Mouse (Mus musculus): ENCODE results near the gene Tm4sf19. TPM values are rescaled to one million over a fixed set of nuclear protein-coding genes. Genes with fewer than 3 reads are reported as not detected.

Gene Tm4sf19
- total and polyA plus RNA-seq, 3 experiments = 0.60 TPM; not detected in 2

DNA sequence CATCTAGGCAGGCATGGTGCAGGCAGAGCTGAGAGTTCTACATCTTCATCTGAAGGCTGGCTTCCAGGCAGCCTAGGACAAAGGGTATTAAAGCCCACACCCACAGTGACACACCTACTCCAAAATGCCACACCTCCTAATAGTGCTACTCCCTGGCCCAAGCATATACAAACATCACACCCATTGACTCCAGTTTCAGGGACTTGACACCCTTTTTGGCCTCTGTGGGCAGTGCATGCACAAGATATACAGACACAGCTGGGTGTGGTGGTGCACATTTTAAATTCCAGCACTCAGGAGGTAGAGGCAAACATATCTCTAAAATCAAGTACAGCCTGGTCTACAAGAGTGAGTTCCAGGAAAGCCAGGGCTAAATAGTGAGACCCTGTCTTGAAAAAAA is 55.8 kb downstream of the Tm4sf19 start:
- H3K27me3 ChIP-seq (ENCODE audit: insufficient read depth, low read length) = no peaks in the 10 kb centered on the region
- TF ChIP-seq POLR2AphosphoS5 (IDR thresholded peaks at IDR 0.05; ENCODE audit: insufficient replicate concordance, low read depth, low read length) = no peak
- no peak for TF ChIP-seq GATA2 (IDR thresholded peaks at IDR 0.05; ENCODE audit: borderline replicate concordance, low read depth, low read length)
- no peak for TF ChIP-seq GATA1 (IDR thresholded peaks at IDR 0.05; ENCODE audit: borderline replicate concordance, low read length)
- TF ChIP-seq TAL1 (conservative IDR thresholded peaks at IDR 0.05; ENCODE audit: low read depth, low read length) = no peak
- TF ChIP-seq CTCF (IDR thresholded peaks at IDR 0.05; ENCODE audit: low read depth, low read length) = no peak
- ATAC-seq (ENCODE audit: extremely low read depth, insufficient number of reproducible peaks, low FRiP score, poor library complexity, severe bottlenecking) (no peak), DNase-seq (ENCODE audit: low spot score) (no peak)
- peaks cover 43% of the 10 kb centered on the region for H3K4me1 ChIP-seq (ENCODE audit: insufficient read depth, low read depth, low read length)
- no peak overlapping the region for H3K4me3 ChIP-seq (ENCODE audit: low read depth, low read length)
- H3K36me3 ChIP-seq (replicated peaks) = peaks cover 85% of the 10 kb centered on the region
- no peaks in the 10 kb centered on the region for H3K9me3 ChIP-seq (replicated peaks)

DNA sequence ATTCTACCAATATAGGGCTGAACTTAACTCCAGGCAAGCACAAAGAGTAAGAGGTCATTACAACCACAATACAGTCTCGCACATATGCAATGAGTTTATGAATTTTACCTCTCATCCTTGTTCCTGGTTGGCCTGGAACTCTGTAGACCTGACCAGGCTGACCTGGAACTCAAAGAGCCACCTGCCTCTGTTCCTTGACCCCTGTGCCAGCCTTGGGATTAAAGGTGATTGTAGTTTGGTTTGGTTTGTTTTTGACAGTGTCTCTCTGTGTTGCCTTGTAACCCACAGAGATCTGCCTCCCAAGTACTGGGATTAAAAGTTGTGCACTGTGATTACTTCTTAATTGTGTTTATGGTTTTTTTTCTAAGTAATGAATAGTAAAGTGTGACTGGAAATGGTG is 56.5 kb downstream of the Tm4sf19 start:
- no peak for ATAC-seq (ENCODE audit: extremely low read depth, insufficient number of reproducible peaks, low FRiP score, poor library complexity, severe bottlenecking)
- Histone ChIP-seq H3K36me3 (replicated peaks) (peaks cover 83% of the 10 kb centered on the region), H3K4me1 (ENCODE audit: insufficient read depth, low read depth, low read length) (peaks cover 36% of the 10 kb centered on the region), H3K4me3 (ENCODE audit: low read depth, low read length) (no peak overlapping the region), H3K27me3 (ENCODE audit: insufficient read depth, low read length) (no peaks in the 10 kb centered on the region), H3K9me3 (replicated peaks) (no peaks in the 10 kb centered on the region)
- no peak for DNase-seq (ENCODE audit: low spot score)
- no peak for TF ChIP-seq GATA1 (IDR thresholded peaks at IDR 0.05; ENCODE audit: borderline replicate concordance, low read length)
- no peak for TF ChIP-seq CTCF (IDR thresholded peaks at IDR 0.05; ENCODE audit: low read depth, low read length)
- TF ChIP-seq POLR2AphosphoS5 (IDR thresholded peaks at IDR 0.05; ENCODE audit: insufficient replicate concordance, low read depth, low read length) = no peak
- no peak for TF ChIP-seq GATA2 (IDR thresholded peaks at IDR 0.05; ENCODE audit: borderline replicate concordance, low read depth, low read length)
- no peak for TF ChIP-seq TAL1 (conservative IDR thresholded peaks at IDR 0.05; ENCODE audit: low read depth, low read length)

Other genes starting within 250 kb of the Tm4sf19 start
- gene Nrros, start 234.9 kb upstream of the Tm4sf19 start, total RNA-seq (2014; fragmentation: Nextera tagmentation) = 88.7 and 94.5 TPM in 2 replicates
- gene Nrros, start 234.9 kb upstream of the Tm4sf19 start, total RNA-seq (2017) = 101 and 123 TPM in 2 replicates
- 104 and 127 TPM in 2 replicates for gene Nrros, start 234.9 kb upstream of the Tm4sf19 start, polyA plus RNA-seq (2012)
- gene Bex6, start 220.7 kb upstream of the Tm4sf19 start, total RNA-seq (2014; fragmentation: Nextera tagmentation) = not detected in 2 replicates
- gene Bex6, start 220.7 kb upstream of the Tm4sf19 start, total RNA-seq (2017) = not detected in 2 replicates
- not detected in 2 replicates for gene Bex6, start 220.7 kb upstream of the Tm4sf19 start, polyA plus RNA-seq (2012)
- 15.7 and 18.8 TPM in 2 replicates for gene Fbxo45, start 153.3 kb upstream of the Tm4sf19 start, total RNA-seq (2014; fragmentation: Nextera tagmentation)
- 25.6 and 29.8 TPM in 2 replicates for gene Fbxo45, start 153.3 kb upstream of the Tm4sf19 start, total RNA-seq (2017)
- gene Fbxo45, start 153.3 kb upstream of the Tm4sf19 start, polyA plus RNA-seq (2012) = 5.9 and 6.1 TPM in 2 replicates
- 9.9 and 15.4 TPM in 2 replicates for gene Wdr53, start 153.3 kb upstream of the Tm4sf19 start, total RNA-seq (2014; fragmentation: Nextera tagmentation)
- gene Wdr53, start 153.3 kb upstream of the Tm4sf19 start, total RNA-seq (2017) = 24.9 and 26.3 TPM in 2 replicates
- 13.5 and 14.2 TPM in 2 replicates for gene Wdr53, start 153.3 kb upstream of the Tm4sf19 start, polyA plus RNA-seq (2012)
- not detected in 2 replicates for gene Smco1, start 129.0 kb upstream of the Tm4sf19 start, total RNA-seq (2014; fragmentation: Nextera tagmentation)
- gene Smco1, start 129.0 kb upstream of the Tm4sf19 start, total RNA-seq (2017) = 0.23 TPM in 1 of 2 replicates, not detected in the other
- gene Smco1, start 129.0 kb upstream of the Tm4sf19 start, polyA plus RNA-seq (2012) = not detected in 2 replicates
- gene Rnf168, start 123.0 kb upstream of the Tm4sf19 start, total RNA-seq (2014; fragmentation: Nextera tagmentation) = 18.8 and 27.8 TPM in 2 replicates
- gene Rnf168, start 123.0 kb upstream of the Tm4sf19 start, total RNA-seq (2017) = 48.3 and 55.3 TPM in 2 replicates
- 10.5 and 11.6 TPM in 2 replicates for gene Rnf168, start 123.0 kb upstream of the Tm4sf19 start, polyA plus RNA-seq (2012)
- gene Ubxn7, start 68.2 kb upstream of the Tm4sf19 start, total RNA-seq (2014; fragmentation: Nextera tagmentation) = 86.3 and 126 TPM in 2 replicates
- gene Ubxn7, start 68.2 kb upstream of the Tm4sf19 start, total RNA-seq (2017) = 27.3 and 32.6 TPM in 2 replicates
- gene Ubxn7, start 68.2 kb upstream of the Tm4sf19 start, polyA plus RNA-seq (2012) = 3.9 and 5.0 TPM in 2 replicates
- 9.7 and 10.8 TPM in 2 replicates for gene Tctex1d2, start 19.2 kb downstream of the Tm4sf19 start, total RNA-seq (2014; fragmentation: Nextera tagmentation)
- 33.9 and 35.2 TPM in 2 replicates for gene Tctex1d2, start 19.2 kb downstream of the Tm4sf19 start, total RNA-seq (2017)
- 0.21 and 0.39 TPM in 2 replicates for gene Tctex1d2, start 19.2 kb downstream of the Tm4sf19 start, polyA plus RNA-seq (2012)
- gene Pcyt1a, start 30.4 kb downstream of the Tm4sf19 start, total RNA-seq (2014; fragmentation: Nextera tagmentation) = 62.7 and 101 TPM in 2 replicates
- 101 and 104 TPM in 2 replicates for gene Pcyt1a, start 30.4 kb downstream of the Tm4sf19 start, total RNA-seq (2017)
- gene Pcyt1a, start 30.4 kb downstream of the Tm4sf19 start, polyA plus RNA-seq (2012) = 47.0 and 50.2 TPM in 2 replicates
- not detected in 2 replicates for gene Slc51a, start 87.4 kb downstream of the Tm4sf19 start, total RNA-seq (2014; fragmentation: Nextera tagmentation)
- 1.3 and 2.0 TPM in 2 replicates for gene Slc51a, start 87.4 kb downstream of the Tm4sf19 start, total RNA-seq (2017)
- 0.02 TPM in 1 of 2 replicates, not detected in the other for gene Slc51a, start 87.4 kb downstream of the Tm4sf19 start, polyA plus RNA-seq (2012)
- not detected in 2 replicates for gene Zdhhc19, start 95.8 kb downstream of the Tm4sf19 start, total RNA-seq (2014; fragmentation: Nextera tagmentation)
- 0.23 TPM in 1 of 2 replicates, not detected in the other for gene Zdhhc19, start 95.8 kb downstream of the Tm4sf19 start, total RNA-seq (2017)
- gene Zdhhc19, start 95.8 kb downstream of the Tm4sf19 start, polyA plus RNA-seq (2012) = not detected in 2 replicates
- 418 and 507 TPM in 2 replicates for gene Tfrc, start 208.4 kb downstream of the Tm4sf19 start, total RNA-seq (2014; fragmentation: Nextera tagmentation)
- 571 and 620 TPM in 2 replicates for gene Tfrc, start 208.4 kb downstream of the Tm4sf19 start, total RNA-seq (2017)
- gene Tfrc, start 208.4 kb downstream of the Tm4sf19 start, polyA plus RNA-seq (2012) = 3.9 and 14.2 TPM in 2 replicates
- 27.3 and 31.5 TPM in 2 replicates for gene Tnk2, start 243.4 kb downstream of the Tm4sf19 start, total RNA-seq (2014; fragmentation: Nextera tagmentation)
- gene Tnk2, start 243.4 kb downstream of the Tm4sf19 start, total RNA-seq (2017) = 11.8 and 13.4 TPM in 2 replicates
- 197 and 236 TPM in 2 replicates for gene Tnk2, start 243.4 kb downstream of the Tm4sf19 start, polyA plus RNA-seq (2012)